Mouse (Mus musculus) embryo, embryonic 10.5 days (tissue): ENCODE measurements around the gene Grip1.

Source experiments
- DNase-seq: peaks from one replicate; pipeline ENCODE4 v3.0.0-alpha.2; 2015; ENCODE audit warnings: low spot score

Gene Grip1

GRCm38 (mm10) chr10:120136020-120136562, 682.5 kb downstream of the Grip1 start:
- no peak for DNase-seq
